Mouse (Mus musculus): ENCODE measurements around the gene Mpp6. TPM values are rescaled to one million over a fixed set of nuclear protein-coding genes. Genes with fewer than 3 reads are reported as not detected.
A peak's percentile ranks its signal among the peaks of the same experiment; 100 is the strongest.

Mpp6 gene
- polyA plus RNA-seq, 1 experiment = 3.5 TPM

DNA sequence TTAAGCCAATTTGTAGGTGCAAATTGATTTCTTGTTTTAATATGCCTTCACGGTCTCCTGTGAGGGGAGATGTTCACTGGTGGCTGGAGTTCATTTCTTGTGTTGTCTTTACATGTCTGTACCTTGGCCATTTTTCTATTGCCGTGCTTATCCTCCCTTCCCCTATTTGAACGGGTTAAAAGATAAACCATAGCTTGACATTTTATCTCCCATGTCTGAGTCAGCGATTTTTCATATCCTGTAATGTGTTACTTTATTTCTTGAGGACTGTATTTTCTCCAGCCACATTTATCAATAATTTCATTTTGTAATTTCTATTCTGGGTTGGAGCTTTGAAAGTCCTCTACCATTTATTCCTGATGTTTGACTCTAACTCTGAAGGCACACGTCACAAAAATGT is 20.7 kb upstream of the Mpp6 start:
- Histone ChIP-seq H3K4me3 (ENCODE audit: low read depth, low read length) (no peak overlapping the region), H3K27me3 (ENCODE audit: control insufficient read depth, insufficient read depth, low read length) (0 out of 2 replicates have a peak, but pooled peaks cover 2% of the 10 kb centered on the region), H3K36me3 (ENCODE audit: control insufficient read depth, insufficient read depth, low read length) (no peaks in the 10 kb centered on the region), H3K27ac (ENCODE audit: insufficient read depth, low read depth, low read length) (no peak overlapping the region), H3K4me1 (ENCODE audit: control insufficient read depth, insufficient read depth, insufficient read length, low read length) (no peaks in the 10 kb centered on the region)
- WGBS = 53% methylated on average over 5 of the region's 5 CpGs
- no peak for TF ChIP-seq CTCF (IDR thresholded peaks at IDR 0.05; ENCODE audit: extremely low read depth, insufficient read length, insufficient replicate concordance, low read depth, low read length)
- TF ChIP-seq POLR2A (IDR thresholded peaks at IDR 0.05; ENCODE audit: low read depth, low read length) = no peak

GRCm38 (mm10) chr6:50090221-50090620 is 19.8 kb upstream of the Mpp6 start:
- no peak overlapping the region for H3K27ac ChIP-seq (ENCODE audit: insufficient read depth, low read depth, low read length)
- no peaks in the 10 kb centered on the region for H3K4me1 ChIP-seq (ENCODE audit: control insufficient read depth, insufficient read depth, insufficient read length, low read length)
- H3K27me3 ChIP-seq (ENCODE audit: control insufficient read depth, insufficient read depth, low read length) = 0 out of 2 replicates have a peak, but pooled peaks cover 2% of the 10 kb centered on the region
- H3K36me3 ChIP-seq (ENCODE audit: control insufficient read depth, insufficient read depth, low read length) = no peaks in the 10 kb centered on the region
- 29% methylated on average over 7 of the region's 7 CpGs for WGBS
- no peak for TF ChIP-seq CTCF (IDR thresholded peaks at IDR 0.05; ENCODE audit: extremely low read depth, insufficient read length, insufficient replicate concordance, low read depth, low read length)
- no peak for TF ChIP-seq POLR2A (IDR thresholded peaks at IDR 0.05; ENCODE audit: low read depth, low read length)
- no peak overlapping the region for H3K4me3 ChIP-seq (ENCODE audit: low read depth, low read length)

- WGBS = 64% methylated on average over 7 of the region's 7 CpGs
- no peaks in the 10 kb centered on the region for H3K4me1 ChIP-seq (ENCODE audit: control insufficient read depth, insufficient read depth, insufficient read length, low read length)
- H3K36me3 ChIP-seq (ENCODE audit: control insufficient read depth, insufficient read depth, low read length) = no peaks in the 10 kb centered on the region
- H3K4me3 ChIP-seq (ENCODE audit: low read depth, low read length) = no peak overlapping the region
- H3K27me3 ChIP-seq (ENCODE audit: control insufficient read depth, insufficient read depth, low read length) = 0 out of 2 replicates have a peak, but pooled peaks cover 2% of the 10 kb centered on the region
- H3K27ac ChIP-seq (ENCODE audit: insufficient read depth, low read depth, low read length) = no peak overlapping the region
- TF ChIP-seq POLR2A (IDR thresholded peaks at IDR 0.05; ENCODE audit: low read depth, low read length) = no peak
- TF ChIP-seq CTCF (IDR thresholded peaks at IDR 0.05; ENCODE audit: extremely low read depth, insufficient read length, insufficient replicate concordance, low read depth, low read length) = no peak
Measured at GRCm38 (mm10) chr6:50091462-50092154, 18.4 kb upstream of the Mpp6 start.

DNA sequence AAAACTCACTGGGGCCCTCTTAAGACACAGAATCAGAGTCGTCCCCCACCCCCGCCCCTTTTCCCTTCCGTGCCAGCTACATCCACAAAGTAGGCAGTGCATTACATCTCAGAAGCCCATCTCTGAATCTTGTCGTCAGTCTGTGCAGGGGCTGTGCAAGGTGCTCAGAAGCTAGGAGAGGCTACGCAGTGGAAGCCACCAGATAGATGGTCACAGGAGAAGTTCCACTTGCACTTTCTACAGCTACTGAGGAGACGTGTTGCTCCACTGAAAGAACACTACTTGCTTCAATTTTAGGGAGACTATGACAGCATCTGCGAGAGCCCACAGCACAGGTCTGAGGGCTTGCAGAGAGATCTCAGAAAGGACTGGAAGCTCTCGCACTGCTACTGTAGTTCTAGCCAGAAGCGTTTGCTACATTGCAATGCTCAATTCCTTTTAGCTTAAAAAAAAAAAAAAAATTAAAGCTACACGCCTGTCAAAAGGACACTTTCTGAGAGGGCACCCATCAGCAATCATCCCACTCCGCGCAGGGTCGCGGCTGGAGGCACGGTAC is 762 bp upstream of the Mpp6 start:
- no peak overlapping the region for H3K27ac ChIP-seq (ENCODE audit: insufficient read depth, low read depth, low read length)
- WGBS = 12% methylated on average over 15 of the region's 15 CpGs

GRCm38 (mm10) chr6:50110379-50110941 is 419 bp downstream of the Mpp6 start:
- WGBS = under 1% methylated on average over 70 of the region's 72 CpGs

More for the DNA sequence above, 762 bp upstream of the Mpp6 start:
- H3K4me3 ChIP-seq (ENCODE audit: low read depth, low read length) = peak overlapping the region; percentile 97
- H3K36me3 ChIP-seq (ENCODE audit: control insufficient read depth, insufficient read depth, low read length) = no peaks in the 10 kb centered on the region
- H3K4me1 ChIP-seq (ENCODE audit: control insufficient read depth, insufficient read depth, insufficient read length, low read length) = no peaks in the 10 kb centered on the region
- TF ChIP-seq POLR2A (IDR thresholded peaks at IDR 0.05; ENCODE audit: low read depth, low read length) = no peak
- TF ChIP-seq CTCF (IDR thresholded peaks at IDR 0.05; ENCODE audit: extremely low read depth, insufficient read length, insufficient replicate concordance, low read depth, low read length) = no peak
- H3K27me3 ChIP-seq (ENCODE audit: control insufficient read depth, insufficient read depth, low read length) = 0 out of 2 replicates have a peak, but pooled peaks cover 6% of the 10 kb centered on the region

GRCm38 (mm10) chr6:50111111-50111655 is 1.1 kb downstream of the Mpp6 start:
- TF ChIP-seq CTCF (IDR thresholded peaks at IDR 0.05; ENCODE audit: extremely low read depth, insufficient read length, insufficient replicate concordance, low read depth, low read length) (no peak), POLR2A (IDR thresholded peaks at IDR 0.05; ENCODE audit: low read depth, low read length) (no peak)
- 17% methylated on average over 6 of the region's 6 CpGs for WGBS
- Histone ChIP-seq H3K27ac (ENCODE audit: insufficient read depth, low read depth, low read length) (peak overlapping the region; percentile 40; the same call in 1 of the 2 replicates), H3K4me3 (ENCODE audit: low read depth, low read length) (peak overlapping the region; percentile 97), H3K27me3 (ENCODE audit: control insufficient read depth, insufficient read depth, low read length) (0 out of 2 replicates have a peak, but pooled peaks cover 6% of the 10 kb centered on the region), H3K36me3 (ENCODE audit: control insufficient read depth, insufficient read depth, low read length) (no peaks in the 10 kb centered on the region), H3K4me1 (ENCODE audit: control insufficient read depth, insufficient read depth, insufficient read length, low read length) (no peaks in the 10 kb centered on the region)

More at GRCm38 (mm10) chr6:50110379-50110941, 419 bp downstream of the Mpp6 start:
- Histone ChIP-seq H3K4me3 (ENCODE audit: low read depth, low read length) (peak overlapping the region; percentile 97), H3K27me3 (ENCODE audit: control insufficient read depth, insufficient read depth, low read length) (0 out of 2 replicates have a peak, but pooled peaks cover 6% of the 10 kb centered on the region), H3K27ac (ENCODE audit: insufficient read depth, low read depth, low read length) (peak overlapping the region; percentile 40; the same call in 1 of the 2 replicates), H3K36me3 (ENCODE audit: control insufficient read depth, insufficient read depth, low read length) (no peaks in the 10 kb centered on the region), H3K4me1 (ENCODE audit: control insufficient read depth, insufficient read depth, insufficient read length, low read length) (no peaks in the 10 kb centered on the region)
- TF ChIP-seq CTCF (IDR thresholded peaks at IDR 0.05; ENCODE audit: extremely low read depth, insufficient read length, insufficient replicate concordance, low read depth, low read length) = no peak
- no peak; the same call in 1 of the 2 replicates for TF ChIP-seq POLR2A (IDR thresholded peaks at IDR 0.05; ENCODE audit: low read depth, low read length)

Measured in small intestine, adult 2 months (tissue).